Mouse (Mus musculus) layer of hippocampus, adult 2 months (tissue): Measurements from ENCODE around the gene Sertad1. TPM values are rescaled to one million over a fixed set of nuclear protein-coding genes. Genes with fewer than 3 reads are reported as not detected.

Experiments used
- DNase-seq, 2 experiments: peaks; one replicate each; pipeline ENCODE4 v3.0.0; 2022; ENCODE audit warnings: low spot score in 2 of 2
- H3K27ac ChIP-seq: fragments of 200-600 bp; 2 replicates; pipeline ENCODE4 v1.8.1; 2022
- H3K4me3 ChIP-seq: fragments of 200-600 bp; 2 replicates; pipeline ENCODE4 v1.8.1; 2022; ENCODE audit warnings: mild to moderate bottlenecking
- CTCF ChIP-seq: fragments of 200-600 bp; conservative IDR thresholded peaks from 2 replicates; pipeline ENCODE4 v1.8.1; 2022; ENCODE audit warnings: antibody characterized with exemption, mild to moderate bottlenecking, moderate library complexity
- total RNA-seq, 2 experiments: library from RNA; stranded (reverse); gene quantifications; 2 replicates each; pipeline ENCODE4 v1.2.3; 2021

Sertad1 gene
- total RNA-seq, 2 experiments from 2014 or later = 6.3 to 10.8 TPM

DNA sequence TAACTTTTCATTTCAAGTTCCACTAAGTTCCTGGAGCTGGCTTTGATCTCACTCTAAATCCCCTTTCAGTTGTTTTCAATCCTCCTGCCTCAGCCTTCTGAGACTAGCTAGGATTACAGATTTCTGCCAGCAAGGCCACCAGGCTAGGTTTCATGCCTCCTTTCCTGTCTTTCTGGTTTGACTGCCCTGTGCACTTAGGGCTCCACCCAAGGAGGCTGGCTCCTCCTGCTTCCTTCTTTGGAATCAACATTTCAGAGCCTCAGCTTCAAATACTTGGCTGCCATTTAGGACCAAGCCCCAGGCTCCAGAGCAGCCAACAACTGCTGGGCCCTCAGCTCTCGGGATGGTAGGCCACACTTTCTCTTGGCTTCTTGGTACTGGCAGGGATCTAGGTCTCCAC lies 33.9 kb downstream of the Sertad1 start:
- H3K27ac ChIP-seq = no peak overlapping the region
- TF ChIP-seq CTCF = no peak
- no peak for DNase-seq
- H3K4me3 ChIP-seq = no peak overlapping the region

DNA sequence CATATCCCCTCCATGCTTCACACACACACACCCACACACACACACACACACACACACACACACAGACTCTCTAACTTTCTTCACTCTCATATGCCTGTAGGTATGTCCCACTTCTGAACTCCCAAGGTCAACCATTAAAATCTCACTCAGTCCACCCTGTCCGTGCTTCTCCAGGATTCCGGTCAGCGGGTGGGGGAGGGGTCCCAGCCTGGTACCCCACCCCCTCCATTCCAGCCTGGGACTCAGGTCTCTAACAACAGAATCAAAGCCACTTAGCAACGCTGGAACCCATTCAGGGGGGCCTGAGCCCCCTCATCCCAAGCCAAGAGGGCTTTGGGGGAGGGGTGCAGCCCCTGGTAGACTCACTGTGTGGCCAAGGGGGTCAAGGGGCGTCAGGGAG lies 36.3 kb downstream of the Sertad1 start, which contains the start of gene Hipk4:
Gene Hipk4, plus strand, starts transcription at position 301 of the 400 bp plus-strand sequence.
- no peak within 1 kb of the TSS for H3K4me3 ChIP-seq
- H3K27ac ChIP-seq = no peak within 1 kb of the TSS
- DNase-seq = no peak
- no peak for TF ChIP-seq CTCF

DNA sequence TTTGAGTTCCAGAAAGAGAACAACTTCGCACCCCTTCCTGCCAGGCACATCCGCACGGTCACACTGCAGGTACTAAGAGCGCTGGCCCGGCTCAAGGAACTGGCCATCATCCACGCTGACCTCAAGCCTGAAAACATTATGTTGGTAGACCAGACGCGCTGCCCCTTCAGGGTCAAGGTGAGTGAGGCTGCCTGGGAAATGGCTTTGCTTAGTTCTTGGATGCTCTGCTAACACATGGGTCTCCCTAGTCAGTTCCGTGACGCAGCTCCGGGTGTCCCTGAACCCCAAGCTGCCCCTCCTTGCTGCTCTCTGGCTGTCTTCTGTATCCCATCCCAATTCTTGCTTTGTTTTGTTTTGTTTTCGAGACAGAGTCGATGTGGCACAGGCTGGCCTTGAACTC lies 37.1 kb downstream of the Sertad1 start:
- DNase-seq = no peak

DNA sequence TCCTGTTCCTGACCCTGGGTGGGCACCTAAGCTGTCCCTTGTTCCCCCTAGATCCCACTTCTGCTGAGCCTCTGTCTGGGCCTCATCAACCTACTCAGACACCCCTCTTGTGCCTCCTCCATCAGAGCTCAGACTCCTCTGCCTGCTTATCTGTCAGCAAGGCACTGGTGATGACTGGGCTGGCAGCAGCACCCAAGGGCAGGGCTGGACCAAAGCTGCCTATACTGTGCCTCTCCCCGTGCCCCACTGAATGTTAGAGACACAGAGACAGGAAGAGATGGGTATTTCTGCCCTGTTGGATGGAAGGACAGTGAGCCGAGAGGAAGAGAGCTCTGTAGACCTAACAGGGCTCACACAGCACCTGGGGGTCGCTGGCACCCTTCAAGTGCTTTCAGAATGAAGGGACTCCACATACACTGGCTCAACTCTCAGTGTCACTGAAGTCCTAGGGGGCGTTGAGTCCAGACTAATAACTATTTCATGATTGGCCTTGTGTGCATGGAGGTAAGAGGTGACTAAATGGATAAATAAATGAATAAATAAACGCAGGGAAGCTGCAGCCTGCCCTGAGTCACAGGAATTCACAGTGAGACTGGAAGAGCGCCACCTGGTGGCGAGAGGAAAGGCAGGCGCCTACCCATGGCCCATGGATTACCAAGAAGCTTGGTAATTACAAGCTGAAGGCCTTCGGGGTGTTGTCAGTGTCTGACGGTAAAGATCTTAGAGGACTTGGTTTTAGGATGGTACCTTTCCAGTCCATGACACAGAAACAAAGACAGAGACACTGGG lies 39.5 kb downstream of the Sertad1 start:
- peak; percentile 74 to 87 for DNase-seq
- peak overlapping the region; percentile 40; the same call in 1 of the 2 replicates for H3K27ac ChIP-seq
- TF ChIP-seq CTCF = peak; percentile 98
- no peak overlapping the region for H3K4me3 ChIP-seq

More for the DNA sequence above, 37.1 kb downstream of the Sertad1 start:
- no peak for TF ChIP-seq CTCF
- Histone ChIP-seq H3K4me3 (no peak overlapping the region), H3K27ac (no peak overlapping the region)

DNA sequence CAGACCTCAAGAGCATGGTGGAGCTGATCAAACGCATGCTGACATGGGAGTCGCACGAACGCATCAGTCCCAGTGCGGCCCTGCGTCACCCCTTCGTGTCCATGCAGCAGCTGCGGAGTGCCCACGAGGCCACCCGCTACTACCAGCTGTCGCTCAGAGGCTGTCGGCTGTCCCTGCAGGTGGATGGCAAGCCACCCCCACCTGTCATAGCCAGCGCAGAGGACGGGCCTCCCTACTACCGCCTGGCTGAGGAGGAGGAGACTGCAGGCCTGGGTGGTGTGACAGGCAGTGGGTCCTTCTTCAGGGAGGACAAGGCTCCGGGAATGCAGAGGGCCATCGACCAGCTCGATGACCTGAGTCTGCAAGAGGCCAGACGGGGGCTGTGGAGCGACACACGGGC lies 42.4 kb downstream of the Sertad1 start:
- no peak for DNase-seq
- Histone ChIP-seq H3K4me3 (no peak overlapping the region), H3K27ac (peak overlapping the region; percentile 25; the same call in 1 of the 2 replicates)
- peak; percentile 40 for TF ChIP-seq CTCF

DNA sequence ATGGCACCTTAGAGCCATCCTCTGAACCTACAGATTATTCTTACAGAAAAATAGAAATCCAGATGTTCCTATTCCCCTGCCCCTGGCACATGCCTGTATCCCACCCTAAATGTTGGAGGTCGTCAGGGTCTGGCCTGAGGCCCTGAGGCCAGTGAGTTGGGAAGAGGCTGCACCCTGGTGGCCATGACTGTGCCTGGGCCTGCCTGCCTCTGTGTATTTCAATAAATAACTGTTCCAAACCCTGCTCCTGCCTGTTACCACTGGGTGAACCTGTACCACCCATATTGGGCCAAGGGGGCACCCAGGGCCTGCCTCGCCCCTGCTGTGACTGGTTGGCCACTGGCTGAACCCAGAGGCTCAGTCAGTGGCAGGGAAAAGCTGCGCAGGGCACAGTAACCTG lies 44.2 kb downstream of the Sertad1 start:
- no peak for DNase-seq
- Histone ChIP-seq H3K27ac (0 out of 2 replicates have a peak overlapping the region, but pooled peaks have one; percentile 14), H3K4me3 (no peak overlapping the region)
- peak; percentile 42 for TF ChIP-seq CTCF

DNA sequence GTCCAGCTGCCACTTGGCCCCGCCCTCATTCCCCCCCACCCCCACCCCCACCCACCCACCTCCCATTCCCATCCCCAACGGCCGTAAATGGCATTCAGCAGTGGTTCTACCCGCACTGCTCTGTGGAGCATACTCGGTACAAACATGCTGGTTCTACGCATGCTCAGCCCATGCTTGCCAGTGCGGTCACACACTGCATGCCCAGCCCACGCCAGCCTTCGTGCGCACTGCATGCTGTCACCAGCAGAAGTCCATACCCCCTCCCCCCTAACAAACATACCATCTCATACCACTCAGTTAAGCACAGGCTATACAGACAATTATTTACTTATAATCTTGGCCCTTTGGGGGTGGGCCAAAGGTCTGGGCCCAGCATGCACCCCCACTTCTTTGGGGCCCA lies 45.0 kb downstream of the Sertad1 start:
- no peak for DNase-seq
- peak overlapping the region; percentile 72 for H3K27ac ChIP-seq
- TF ChIP-seq CTCF = no peak
- H3K4me3 ChIP-seq = no peak overlapping the region

DNA sequence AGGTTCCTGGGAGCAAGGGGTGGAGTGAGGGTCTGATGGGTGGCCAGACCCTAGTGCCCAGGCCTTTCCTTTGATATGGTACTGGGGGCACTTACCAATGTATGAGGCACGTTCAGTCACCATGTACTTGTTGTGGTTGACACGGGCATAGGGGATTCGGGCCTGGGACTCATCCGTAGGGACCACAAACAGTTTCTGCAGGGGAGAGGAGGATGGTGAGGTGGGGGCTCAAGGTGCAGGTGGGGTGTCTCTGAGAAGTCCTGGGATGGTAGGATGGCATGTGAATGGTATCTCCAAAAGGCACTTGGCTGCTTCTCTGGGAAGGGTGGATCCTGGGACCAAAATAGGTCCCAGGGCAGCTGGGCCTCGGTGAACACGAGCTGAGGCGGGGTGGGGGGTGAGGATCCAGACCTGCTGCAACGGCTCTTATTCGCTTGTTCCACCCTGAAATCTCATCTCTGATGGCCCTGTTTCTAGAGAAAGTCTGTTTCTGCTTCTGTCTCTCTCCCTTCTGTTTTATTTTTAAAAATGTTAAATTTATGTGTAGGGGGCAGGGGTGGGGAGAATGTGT lies 45.9 kb downstream of the Sertad1 start:
- H3K27ac ChIP-seq = peak overlapping the region; percentile 72
- DNase-seq = no peak
- H3K4me3 ChIP-seq = no peak overlapping the region
- TF ChIP-seq CTCF = no peak

DNA sequence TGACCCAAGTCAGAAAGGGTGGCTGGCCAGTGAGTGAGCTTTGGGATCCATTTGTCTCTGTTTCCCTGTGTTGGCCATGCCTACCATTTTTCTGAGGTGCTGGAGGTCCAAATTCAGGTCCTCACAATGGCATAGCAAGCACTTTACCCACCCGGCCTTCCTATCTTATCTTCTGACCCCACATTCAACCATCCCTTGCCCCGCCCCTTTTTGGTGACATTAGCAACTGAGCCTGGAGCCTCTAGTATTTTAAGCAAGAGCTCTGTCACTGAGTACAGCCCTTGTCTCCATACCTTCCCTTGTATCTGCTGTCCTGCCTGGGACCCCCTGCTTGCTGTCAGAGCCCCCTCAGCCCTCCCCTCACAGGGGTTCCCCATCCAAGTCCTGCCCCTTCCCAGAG lies 48.7 kb downstream of the Sertad1 start:
- Histone ChIP-seq H3K4me3 (no peak overlapping the region), H3K27ac (no peak overlapping the region)
- no peak for DNase-seq
- no peak for TF ChIP-seq CTCF

DNA sequence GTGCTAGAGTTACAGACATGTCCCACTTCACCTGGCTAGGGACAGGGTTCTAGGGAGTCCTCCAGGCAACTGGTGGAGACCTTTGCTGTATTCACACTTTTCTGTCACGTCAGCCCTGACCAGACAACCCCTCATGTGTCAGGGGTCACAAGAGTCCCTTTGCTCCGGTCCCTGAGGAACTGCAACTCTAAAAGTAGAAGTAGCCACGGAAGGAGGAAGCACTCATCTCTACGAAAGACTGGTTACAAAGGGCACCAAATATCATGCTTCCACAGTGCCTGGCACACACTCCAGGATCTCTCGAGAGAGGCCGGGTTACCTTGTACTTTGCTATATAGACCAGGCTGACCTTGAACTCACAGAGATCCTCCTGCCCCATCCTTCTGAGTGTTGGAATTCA lies 49.9 kb downstream of the Sertad1 start:
- DNase-seq = no peak
- H3K4me3 ChIP-seq = no peak overlapping the region
- H3K27ac ChIP-seq = no peak overlapping the region
- no peak for TF ChIP-seq CTCF

DNA sequence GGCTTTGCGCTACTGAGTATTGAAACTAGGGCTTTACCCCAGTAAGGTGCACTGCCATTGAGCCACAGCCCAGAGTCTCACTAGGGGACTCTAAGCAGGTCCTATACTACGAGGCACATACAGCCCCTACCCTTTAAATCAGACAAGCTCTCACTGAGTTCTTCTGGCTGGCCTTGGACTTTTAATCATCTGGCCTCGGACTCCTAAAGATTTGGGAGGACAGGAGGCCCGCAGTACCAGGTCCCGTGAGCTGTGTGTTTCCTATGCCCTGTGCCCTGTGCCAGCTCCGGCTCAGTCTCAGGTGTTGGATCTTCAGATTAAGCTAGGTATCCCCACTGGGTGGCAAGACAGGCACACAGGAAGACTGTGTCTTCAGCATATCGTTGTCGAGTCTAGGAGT lies 51.3 kb downstream of the Sertad1 start:
- DNase-seq = no peak
- no peak for TF ChIP-seq CTCF
- no peak overlapping the region for H3K27ac ChIP-seq
- H3K4me3 ChIP-seq = no peak overlapping the region

DNA sequence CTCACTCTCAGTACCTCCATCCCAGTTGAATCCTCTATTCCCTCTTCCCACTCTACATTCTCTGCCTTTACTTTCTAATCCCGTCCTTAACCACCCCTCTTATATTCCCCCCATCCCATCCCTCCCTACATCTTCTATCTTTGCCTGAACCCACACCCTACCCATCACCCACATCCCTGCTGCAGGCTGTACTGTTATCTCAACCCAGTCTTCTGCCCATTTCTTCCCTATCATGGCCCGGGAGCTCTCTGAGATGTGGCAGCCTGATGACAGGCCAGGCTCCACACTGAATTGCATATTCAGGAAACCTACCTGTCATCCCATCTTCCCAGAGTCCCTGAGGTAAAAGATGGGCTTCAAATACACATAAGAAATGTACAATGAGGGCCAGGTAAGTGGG lies 52.1 kb downstream of the Sertad1 start:
- TF ChIP-seq CTCF = no peak
- no peak overlapping the region for H3K4me3 ChIP-seq
- DNase-seq = no peak
- H3K27ac ChIP-seq = no peak overlapping the region

Other genes with a start within 250 kb of the Sertad1 start
- 100 to 1,000 TPM; 135 to 148 TPM for gene Numbl, start 228.5 kb upstream of the Sertad1 start, total RNA-seq
- gene Ltbp4, start 149.2 kb upstream of the Sertad1 start, total RNA-seq = 10 to 100 TPM; 54.5 to 54.8 TPM
- gene Shkbp1, start 130.9 kb upstream of the Sertad1 start, total RNA-seq = 10 to 100 TPM; 29.4 to 42.9 TPM
- not detected for gene Gm20479, start 129.5 kb upstream of the Sertad1 start, total RNA-seq
- 100 to 1,000 TPM; 147 TPM for gene Sptbn4, start 39.2 kb upstream of the Sertad1 start, total RNA-seq
- 10 to 100 TPM; 17.5 to 18.1 TPM for gene Blvrb, start 38.9 kb upstream of the Sertad1 start, total RNA-seq
- gene Sertad3, start 13.1 kb upstream of the Sertad1 start, total RNA-seq = 1 to 10 TPM; 3.3 to 3.8 TPM
- under 1 TPM; 0.38 to 0.39 TPM for gene Prx, start 12.4 kb downstream of the Sertad1 start, total RNA-seq
- under 1 TPM in 1 of 2 experiments, not detected in 1; 0.15 TPM for gene Hipk4, start 36.4 kb downstream of the Sertad1 start, total RNA-seq
- 100 to 1,000 TPM; 573 to 583 TPM for gene Pld3, start 66.3 kb downstream of the Sertad1 start, total RNA-seq
- 10 to 100 TPM; 25.5 to 25.6 TPM for gene 2310022A10Rik, start 66.3 kb downstream of the Sertad1 start, total RNA-seq
- 10 to 100 TPM; 87.0 to 99.1 TPM for gene Akt2, start 104.6 kb downstream of the Sertad1 start, total RNA-seq
- gene Ttc9b, start 167.0 kb downstream of the Sertad1 start, total RNA-seq = 10 to 100 TPM; 42.6 to 47.5 TPM
- 100 to 1,000 TPM; 180 TPM for gene Map3k10, start 187.7 kb downstream of the Sertad1 start, total RNA-seq
- gene Zfp607b, start 202.4 kb downstream of the Sertad1 start, total RNA-seq = 10 to 100 TPM in 1 of 2 experiments, 1 to 10 TPM in 1; 10.0 TPM
- 10 to 100 TPM; 37.5 to 38.6 TPM for gene Zfp60, start 244.5 kb downstream of the Sertad1 start, total RNA-seq